Mouse (Mus musculus) cerebellum, adult 2 months (tissue): ENCODE data around the gene Ebf1.

Experiments used
- CTCF ChIP-seq: fragments of 200-500 bp; IDR thresholded peaks from 2 replicates; pipeline ENCODE4 v1.5.1; 2011; ENCODE audit warnings: low read depth, mild to moderate bottlenecking, control low read depth, low read length, moderate library complexity, borderline replicate concordance; ENCODE audit not compliant: insufficient read depth
- POLR2A ChIP-seq: fragments of 200-500 bp; IDR thresholded peaks from 2 replicates; pipeline ENCODE4 v1.6.1; 2011; ENCODE audit warnings: low read length, control low read depth, borderline replicate concordance; ENCODE audit not compliant: insufficient read depth

DNA sequence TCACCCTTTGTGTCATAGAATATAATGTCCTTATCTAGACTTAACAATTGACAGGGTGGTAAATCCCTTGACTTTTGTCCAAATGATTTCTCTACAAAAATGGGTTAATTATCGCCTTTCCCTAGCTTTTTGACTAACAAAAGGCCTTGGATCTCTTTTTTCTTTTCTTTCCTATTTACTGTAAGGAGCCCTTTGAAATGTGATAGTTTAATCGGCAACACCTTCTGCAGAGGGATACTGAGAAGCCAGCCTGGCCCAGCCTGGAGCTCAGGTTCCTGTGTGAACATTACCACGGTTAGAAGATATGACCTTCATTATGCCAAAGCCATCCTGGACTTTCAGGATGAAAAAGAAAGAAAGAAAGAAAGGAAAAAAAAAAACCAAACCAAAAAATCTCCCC, 150.2 kb downstream of the Ebf1 start:
- TF ChIP-seq CTCF, result no peak
- no peak for TF ChIP-seq POLR2A
